Mouse (Mus musculus): ENCODE results near the gene Tfpi2. TPM values are rescaled to one million over a fixed set of nuclear protein-coding genes. Genes with fewer than 3 reads are reported as not detected.
A peak's percentile ranks its signal among the peaks of the same experiment; 100 is the strongest.

The Tfpi2 gene
- polyA plus RNA-seq (2014; fragmentation: Nextera tagmentation; extraction: Ambion mirVana) = 0.62 and 0.69 TPM in 2 replicates

- H3K36me3 ChIP-seq (replicated peaks; ENCODE audit: control insufficient read depth, insufficient read depth) = no peaks in the 10 kb centered on the region
- 76% methylated on average over 3 of the region's 3 CpGs for WGBS
Observed at GRCm38 (mm10) chr6:3988750-3989149, at the start of gene Tfpi2. Gene Tfpi2, minus strand, starts transcription at chr6:3988919.

GRCm38 (mm10) chr6:4030956-4031355, 42.2 kb upstream of the Tfpi2 start:
- WGBS = 73% methylated on average over 3 of the region's 3 CpGs
- no peaks in the 10 kb centered on the region for H3K36me3 ChIP-seq (replicated peaks; ENCODE audit: control insufficient read depth, insufficient read depth)
- no peak for DNase-seq (ENCODE audit: low spot score)

More at GRCm38 (mm10) chr6:3988750-3989149, at the start of gene Tfpi2:
- Histone ChIP-seq H3K4me1 (replicated peaks; ENCODE audit: control insufficient read depth, insufficient read depth, low read length) (no peaks in the 10 kb centered on the region), H3K27ac (no peak within 1 kb of the TSS), H3K27me3 (ENCODE audit: control insufficient read depth, insufficient read depth, low read length) (no peaks in the 10 kb centered on the region), H3K9me3 (ENCODE audit: control insufficient read depth, low read length) (no peaks in the 10 kb centered on the region), H3K4me2 (replicated peaks) (no peak within 1 kb of the TSS), H3K9ac (no peak within 1 kb of the TSS), H3K4me3 (replicated peaks; ENCODE audit: low read length) (no peak within 1 kb of the TSS)
- no peak for ATAC-seq (ENCODE audit: low FRiP score)
- DNase-seq (ENCODE audit: low spot score) = no peak

GRCm38 (mm10) chr6:4026367-4026766, 37.6 kb upstream of the Tfpi2 start:
- Histone ChIP-seq H3K9me3 (ENCODE audit: control insufficient read depth, low read length) (no peaks in the 10 kb centered on the region), H3K9ac (no peak overlapping the region), H3K27ac (no peak overlapping the region), H3K4me3 (replicated peaks; ENCODE audit: low read length) (no peak overlapping the region), H3K4me2 (replicated peaks) (no peak overlapping the region), H3K36me3 (replicated peaks; ENCODE audit: control insufficient read depth, insufficient read depth) (no peaks in the 10 kb centered on the region), H3K27me3 (ENCODE audit: control insufficient read depth, insufficient read depth, low read length) (no peaks in the 10 kb centered on the region), H3K4me1 (replicated peaks; ENCODE audit: control insufficient read depth, insufficient read depth, low read length) (no peaks in the 10 kb centered on the region)
- ATAC-seq (ENCODE audit: low FRiP score) = no peak
- WGBS = 82% methylated on average over 2 of the region's 2 CpGs
- no peak for DNase-seq (ENCODE audit: low spot score)

More at GRCm38 (mm10) chr6:4030956-4031355, 42.2 kb upstream of the Tfpi2 start:
- H3K4me2 ChIP-seq (replicated peaks) = no peak overlapping the region
- no peak overlapping the region for H3K4me3 ChIP-seq (replicated peaks; ENCODE audit: low read length)
- H3K4me1 ChIP-seq (replicated peaks; ENCODE audit: control insufficient read depth, insufficient read depth, low read length) = no peaks in the 10 kb centered on the region
- no peak for ATAC-seq (ENCODE audit: low FRiP score)
- H3K9ac ChIP-seq = no peak overlapping the region
- H3K9me3 ChIP-seq (ENCODE audit: control insufficient read depth, low read length) = no peaks in the 10 kb centered on the region
- H3K27me3 ChIP-seq (ENCODE audit: control insufficient read depth, insufficient read depth, low read length) = no peaks in the 10 kb centered on the region
- no peak overlapping the region for H3K27ac ChIP-seq

GRCm38 (mm10) chr6:4022645-4023044, 33.9 kb upstream of the Tfpi2 start:
- Histone ChIP-seq H3K27ac (no peak overlapping the region), H3K36me3 (replicated peaks; ENCODE audit: control insufficient read depth, insufficient read depth) (no peaks in the 10 kb centered on the region), H3K9me3 (ENCODE audit: control insufficient read depth, low read length) (no peaks in the 10 kb centered on the region), H3K4me2 (replicated peaks) (no peak overlapping the region), H3K27me3 (ENCODE audit: control insufficient read depth, insufficient read depth, low read length) (no peaks in the 10 kb centered on the region), H3K4me3 (replicated peaks; ENCODE audit: low read length) (no peak overlapping the region), H3K9ac (no peak overlapping the region), H3K4me1 (replicated peaks; ENCODE audit: control insufficient read depth, insufficient read depth, low read length) (no peaks in the 10 kb centered on the region)
- 26% methylated on average over 1 of the region's 1 CpGs for WGBS
- ATAC-seq (ENCODE audit: low FRiP score) = no peak
- DNase-seq (ENCODE audit: low spot score) = no peak

GRCm38 (mm10) chr6:4009548-4009947, 20.8 kb upstream of the Tfpi2 start:
- Histone ChIP-seq H3K4me1 (replicated peaks; ENCODE audit: control insufficient read depth, insufficient read depth, low read length) (no peaks in the 10 kb centered on the region), H3K27ac (no peak overlapping the region), H3K9ac (no peak overlapping the region), H3K4me2 (replicated peaks) (no peak overlapping the region), H3K4me3 (replicated peaks; ENCODE audit: low read length) (no peak overlapping the region), H3K9me3 (ENCODE audit: control insufficient read depth, low read length) (no peaks in the 10 kb centered on the region), H3K27me3 (ENCODE audit: control insufficient read depth, insufficient read depth, low read length) (no peaks in the 10 kb centered on the region), H3K36me3 (replicated peaks; ENCODE audit: control insufficient read depth, insufficient read depth) (no peaks in the 10 kb centered on the region)
- no peak for DNase-seq (ENCODE audit: low spot score)
- no peak for ATAC-seq (ENCODE audit: low FRiP score)

- 73% methylated on average over 2 of the region's 2 CpGs for WGBS
- H3K27me3 ChIP-seq (ENCODE audit: control insufficient read depth, insufficient read depth, low read length) = no peaks in the 10 kb centered on the region
- no peaks in the 10 kb centered on the region for H3K9me3 ChIP-seq (ENCODE audit: control insufficient read depth, low read length)
- no peak overlapping the region for H3K4me3 ChIP-seq (replicated peaks; ENCODE audit: low read length)
- no peak overlapping the region for H3K4me2 ChIP-seq (replicated peaks)
- H3K9ac ChIP-seq = no peak overlapping the region
- ATAC-seq (ENCODE audit: low FRiP score) = no peak
- no peaks in the 10 kb centered on the region for H3K36me3 ChIP-seq (replicated peaks; ENCODE audit: control insufficient read depth, insufficient read depth)
- H3K4me1 ChIP-seq (replicated peaks; ENCODE audit: control insufficient read depth, insufficient read depth, low read length) = no peaks in the 10 kb centered on the region
- DNase-seq (ENCODE audit: low spot score) = no peak
- H3K27ac ChIP-seq = no peak overlapping the region
Observed at GRCm38 (mm10) chr6:4008501-4009040, 19.9 kb upstream of the Tfpi2 start.

- no peak overlapping the region for H3K9ac ChIP-seq
- no peaks in the 10 kb centered on the region for H3K27me3 ChIP-seq (ENCODE audit: control insufficient read depth, insufficient read depth, low read length)
- DNase-seq (ENCODE audit: low spot score) (no peak), ATAC-seq (ENCODE audit: low FRiP score) (no peak)
- no peaks in the 10 kb centered on the region for H3K9me3 ChIP-seq (ENCODE audit: control insufficient read depth, low read length)
- peak overlapping the region; percentile 41; the same call in 1 of the 2 replicates for H3K4me2 ChIP-seq (replicated peaks)
- no peak overlapping the region for H3K27ac ChIP-seq
- peak overlapping the region; percentile 28; the same call in 1 of the 2 replicates for H3K4me3 ChIP-seq (replicated peaks; ENCODE audit: low read length)
- no peaks in the 10 kb centered on the region for H3K36me3 ChIP-seq (replicated peaks; ENCODE audit: control insufficient read depth, insufficient read depth)
- H3K4me1 ChIP-seq (replicated peaks; ENCODE audit: control insufficient read depth, insufficient read depth, low read length) = no peaks in the 10 kb centered on the region
- WGBS = 71% methylated on average over 2 of the region's 2 CpGs
Observed at GRCm38 (mm10) chr6:4004808-4005207, 16.1 kb upstream of the Tfpi2 start.

- DNase-seq (ENCODE audit: low spot score) = no peak
- 3% methylated on average over 19 of the region's 19 CpGs for WGBS
- H3K27me3 ChIP-seq (ENCODE audit: control insufficient read depth, insufficient read depth, low read length) = no peaks in the 10 kb centered on the region
- ATAC-seq (ENCODE audit: low FRiP score) = peak; percentile 81
- peak within 1 kb of the TSS; percentile 6; the same call in 1 of the 2 replicates for H3K27ac ChIP-seq
- no peaks in the 10 kb centered on the region for H3K9me3 ChIP-seq (ENCODE audit: control insufficient read depth, low read length)
- H3K36me3 ChIP-seq (replicated peaks; ENCODE audit: control insufficient read depth, insufficient read depth) = no peaks in the 10 kb centered on the region
- H3K9ac ChIP-seq = peak within 1 kb of the TSS; percentile 49
- peak within 1 kb of the TSS; percentile 28 for H3K4me3 ChIP-seq (replicated peaks; ENCODE audit: low read length)
- no peaks in the 10 kb centered on the region for H3K4me1 ChIP-seq (replicated peaks; ENCODE audit: control insufficient read depth, insufficient read depth, low read length)
- peak within 1 kb of the TSS; percentile 41 for H3K4me2 ChIP-seq (replicated peaks)
Observed at GRCm38 (mm10) chr6:4003890-4004306, 15.2 kb upstream of the Tfpi2 start, which contains the start of gene Gng11. Gene Gng11, plus strand, starts transcription at chr6:4003904.

- H3K4me3 ChIP-seq (replicated peaks; ENCODE audit: low read length) = peak overlapping the region; percentile 28; the same call in 1 of the 2 replicates
- DNase-seq (ENCODE audit: low spot score) = no peak
Observed at GRCm38 (mm10) chr6:4003445-4003844, 14.7 kb upstream of the Tfpi2 start.

More at GRCm38 (mm10) chr6:4003445-4003844, 14.7 kb upstream of the Tfpi2 start:
- Histone ChIP-seq H3K27ac (peak overlapping the region; percentile 6; the same call in 1 of the 2 replicates), H3K4me1 (replicated peaks; ENCODE audit: control insufficient read depth, insufficient read depth, low read length) (no peaks in the 10 kb centered on the region), H3K27me3 (ENCODE audit: control insufficient read depth, insufficient read depth, low read length) (no peaks in the 10 kb centered on the region), H3K9me3 (ENCODE audit: control insufficient read depth, low read length) (no peaks in the 10 kb centered on the region), H3K36me3 (replicated peaks; ENCODE audit: control insufficient read depth, insufficient read depth) (no peaks in the 10 kb centered on the region), H3K9ac (no peak overlapping the region), H3K4me2 (replicated peaks) (peak overlapping the region; percentile 41; the same call in 1 of the 2 replicates)
- no peak for ATAC-seq (ENCODE audit: low FRiP score)
- WGBS = 59% methylated on average over 4 of the region's 4 CpGs

Data from hindbrain, embryonic 14.5 days (tissue).